Mouse (Mus musculus) common myeloid progenitor, adult 5-6 weeks (primary cell): ENCODE results near the gene Iqgap1. TPM values are rescaled to one million over a fixed set of nuclear protein-coding genes. Genes with fewer than 3 reads are reported as not detected.

ENCODE experiments used
- ATAC-seq: replicated peaks from 2 replicates; pipeline ENCODE4 v1.8.0; 2016; ENCODE audit warnings: low read depth, mild to moderate bottlenecking, moderate TSS enrichment, inconsistent platforms; ENCODE audit not compliant: poor library complexity, severe bottlenecking
- total RNA-seq: library from RNA; stranded (forward); fragments of 200-1000, 187-1606 nt; gene quantifications from 2 replicates; pipeline ENCODE4 v1.2.3, GENCODE M21; 2017

The Iqgap1 gene
- total RNA-seq, 1 experiment from 2014 or later = 101 TPM

DNA sequence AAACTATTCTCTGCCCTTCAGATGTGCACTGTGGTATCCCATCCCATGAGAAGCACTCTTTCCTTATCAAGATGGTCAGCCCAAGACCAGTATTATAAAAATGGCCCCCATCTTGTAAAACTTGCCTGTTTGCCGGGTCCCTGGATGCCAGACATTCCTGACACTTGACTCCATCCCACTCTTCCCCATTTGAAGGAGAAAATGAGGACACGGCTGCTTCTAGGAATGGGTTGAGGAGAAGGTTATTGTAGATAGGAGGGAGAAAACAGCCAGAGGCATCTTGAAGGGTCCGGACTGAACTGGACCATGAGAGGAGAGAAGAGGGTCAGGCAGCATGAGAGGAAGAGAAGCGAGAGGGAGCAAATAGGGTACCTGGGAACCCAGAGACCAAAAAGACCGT is 9.1 kb downstream of the Iqgap1 start:
- ATAC-seq = no peak

DNA sequence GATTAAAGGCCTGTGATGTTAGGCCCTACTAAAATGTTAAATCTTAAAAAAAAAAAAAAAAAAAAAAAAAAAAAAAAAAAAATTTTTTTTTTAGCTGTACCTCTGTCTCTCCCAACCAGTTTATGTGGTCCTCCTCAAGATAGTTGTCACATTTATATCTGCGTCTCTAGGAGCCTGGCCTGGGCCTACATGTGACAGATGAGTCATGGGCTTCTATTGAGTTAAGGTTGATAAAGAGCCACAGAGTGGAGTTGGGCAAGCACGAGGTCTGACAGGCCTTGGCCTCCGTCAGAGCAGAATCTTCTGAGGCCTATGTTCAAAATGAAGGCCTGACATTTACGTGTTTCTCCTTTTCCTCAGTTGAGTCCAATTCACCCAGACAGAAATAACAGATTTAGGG is 12.4 kb downstream of the Iqgap1 start:
- ATAC-seq = 0 out of 2 replicates have a peak, but pooled peaks have one; percentile 18

DNA sequence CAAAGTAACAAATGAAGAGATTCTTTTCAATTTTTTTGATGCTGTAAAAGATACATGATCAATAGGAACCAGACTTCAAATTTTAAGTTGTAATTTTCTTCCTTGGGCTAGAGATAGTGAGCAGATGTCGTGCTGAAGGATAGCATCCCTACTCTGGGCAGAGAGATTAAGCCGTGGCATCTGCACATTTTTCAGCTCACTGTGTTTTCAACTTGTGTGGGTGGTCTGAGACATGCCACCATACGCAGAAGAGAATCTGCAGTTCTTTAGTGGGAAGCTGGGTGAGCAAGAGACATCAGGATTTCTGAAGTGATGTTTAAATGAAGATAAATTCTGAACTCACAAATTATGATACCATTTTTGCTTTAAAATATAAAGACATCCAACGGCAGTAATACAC is 19.4 kb downstream of the Iqgap1 start:
- ATAC-seq = no peak

DNA sequence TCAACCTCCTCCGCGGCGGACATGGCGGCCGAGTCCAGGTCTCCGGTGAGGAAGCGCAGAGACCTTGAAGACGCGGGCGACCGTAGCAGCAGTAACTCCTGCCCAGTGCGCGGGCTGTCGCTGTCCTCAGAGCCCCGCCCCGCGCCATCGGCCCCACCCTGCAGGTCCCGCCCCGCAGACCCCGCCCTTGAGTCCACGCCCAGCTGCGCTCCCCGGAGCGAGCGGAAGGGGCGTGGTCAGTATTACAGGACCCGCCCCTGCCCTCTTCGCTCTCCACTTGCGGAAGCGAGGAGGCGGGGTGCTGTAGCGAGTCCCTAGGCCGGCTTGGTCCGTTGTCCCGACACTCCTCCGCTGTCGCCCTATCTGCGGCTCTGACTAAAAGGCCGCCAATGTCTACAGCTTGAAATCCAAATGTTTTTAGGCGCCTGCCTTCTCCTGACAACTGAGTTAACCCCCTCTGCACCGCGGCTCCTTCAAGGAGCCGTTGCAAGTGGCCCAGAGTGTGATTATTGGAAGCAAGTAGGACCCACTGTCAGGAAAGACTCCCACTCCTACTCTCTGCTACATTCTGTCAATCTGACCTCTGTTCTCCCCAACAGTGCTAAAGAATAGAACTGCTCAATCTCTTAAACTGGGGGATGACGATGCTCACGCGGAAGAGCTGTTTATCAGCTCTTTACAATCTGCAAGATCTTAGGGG is 22.5 kb downstream of the Iqgap1 start:
- peak; percentile 94 for ATAC-seq

DNA sequence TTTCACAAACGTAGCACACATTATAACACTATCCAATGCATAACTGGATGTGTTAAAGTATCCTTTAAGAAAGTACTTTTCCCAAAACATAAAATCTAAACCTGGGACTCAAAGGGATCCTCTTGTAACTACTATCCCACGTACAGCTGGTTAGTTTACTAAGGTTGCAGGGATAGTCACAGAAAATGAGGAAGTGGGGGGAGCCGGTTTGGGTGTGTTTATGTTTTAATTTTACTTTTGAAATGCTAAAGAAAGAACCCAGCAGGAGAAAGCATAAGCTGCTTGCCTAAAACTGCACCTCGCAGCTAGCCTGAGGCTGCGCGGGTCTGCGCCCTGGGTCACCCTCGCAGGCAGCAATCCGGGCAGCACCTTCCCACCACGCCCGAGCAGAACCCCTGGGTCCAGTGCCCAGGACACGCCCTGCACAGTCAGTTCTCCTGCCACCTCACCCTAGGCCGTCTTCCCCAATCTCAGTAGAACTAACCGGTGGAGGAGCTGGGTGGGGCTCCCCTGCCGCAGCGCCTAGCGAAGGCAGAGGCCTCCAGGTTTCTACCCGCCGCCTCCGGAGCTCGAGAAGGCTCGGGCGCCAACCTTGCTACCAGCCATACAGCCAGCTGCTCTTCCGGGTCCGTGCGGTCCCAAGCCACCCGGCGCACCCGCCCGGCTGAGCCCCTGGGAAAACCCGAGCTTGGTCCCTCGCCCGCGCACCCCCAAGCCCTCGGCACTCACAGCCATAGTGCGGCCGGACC is 23.2 kb downstream of the Iqgap1 start:
- peak; percentile 62 for ATAC-seq

DNA sequence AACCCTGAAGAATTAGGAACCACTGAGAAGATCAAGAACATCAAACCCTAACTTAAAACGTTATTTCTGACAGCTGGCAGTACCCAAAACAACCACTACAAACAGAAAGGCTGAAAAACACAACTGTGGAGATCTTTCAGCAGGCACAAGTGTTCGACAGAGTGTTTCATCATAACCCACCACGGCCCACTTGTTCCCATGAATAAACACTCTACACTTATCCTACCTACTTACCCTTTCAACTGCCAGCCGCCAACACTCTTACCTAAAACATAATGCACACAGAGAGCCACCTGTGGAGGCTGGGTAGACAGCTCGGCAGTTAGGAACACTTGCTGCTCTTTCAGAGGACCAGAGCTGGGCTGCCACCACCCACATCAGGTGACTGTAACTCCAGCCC is 26.5 kb downstream of the Iqgap1 start:
- ATAC-seq = no peak

DNA sequence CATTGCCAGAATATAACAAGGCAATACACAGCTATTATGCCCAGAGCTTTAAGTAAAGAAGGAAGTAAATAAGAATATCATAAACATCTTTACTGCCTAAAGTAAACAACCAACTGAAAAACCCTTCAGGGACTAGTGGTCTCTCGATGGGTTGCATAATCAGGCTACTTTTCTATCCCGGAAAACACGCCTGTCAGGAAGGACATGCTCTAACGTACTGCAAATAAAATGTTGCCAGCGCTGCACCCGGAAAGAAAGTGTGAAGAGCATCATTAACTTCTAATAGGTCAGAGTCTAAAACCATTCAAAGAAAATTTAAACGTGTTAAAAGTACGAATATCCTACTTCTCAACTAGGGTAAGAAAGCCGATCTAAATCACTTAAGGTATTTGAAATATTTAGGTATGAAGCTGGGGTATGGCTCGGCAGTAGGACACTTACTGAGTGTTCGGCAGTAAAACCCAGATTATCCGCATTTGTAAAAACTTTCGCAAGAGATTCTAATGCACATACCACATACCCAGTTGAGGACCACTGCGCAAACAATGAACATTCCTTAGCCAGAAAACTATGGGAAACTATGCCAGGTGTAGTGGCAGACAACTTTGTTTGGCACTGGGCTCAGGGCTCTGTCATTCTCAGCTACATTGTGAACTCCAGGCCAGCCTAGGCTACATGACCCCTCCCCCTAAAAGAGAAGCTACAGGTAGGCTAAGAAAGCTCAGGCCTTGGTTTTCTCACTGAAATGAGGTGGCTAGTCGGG is 28.8 kb downstream of the Iqgap1 start:
- no peak for ATAC-seq

DNA sequence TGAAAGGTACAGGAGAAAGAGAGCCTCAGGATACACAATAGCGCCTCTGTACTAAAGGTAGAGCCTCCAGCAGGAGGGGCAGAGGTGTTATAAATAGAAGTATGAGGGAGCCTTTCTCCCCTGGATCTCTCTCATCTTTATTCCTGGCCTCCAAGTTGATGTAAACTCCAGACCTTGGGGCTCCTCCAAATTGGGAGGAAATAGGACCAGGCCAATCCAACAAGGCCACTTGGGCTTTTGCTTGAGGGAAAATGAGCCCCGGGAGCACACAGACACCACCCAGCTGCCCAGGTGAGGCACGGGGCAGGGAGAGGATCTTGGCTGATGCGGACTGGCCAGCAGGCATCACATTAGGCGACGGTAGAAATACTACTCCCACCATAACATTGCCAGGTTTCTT is 29.5 kb downstream of the Iqgap1 start:
- no peak for ATAC-seq

DNA sequence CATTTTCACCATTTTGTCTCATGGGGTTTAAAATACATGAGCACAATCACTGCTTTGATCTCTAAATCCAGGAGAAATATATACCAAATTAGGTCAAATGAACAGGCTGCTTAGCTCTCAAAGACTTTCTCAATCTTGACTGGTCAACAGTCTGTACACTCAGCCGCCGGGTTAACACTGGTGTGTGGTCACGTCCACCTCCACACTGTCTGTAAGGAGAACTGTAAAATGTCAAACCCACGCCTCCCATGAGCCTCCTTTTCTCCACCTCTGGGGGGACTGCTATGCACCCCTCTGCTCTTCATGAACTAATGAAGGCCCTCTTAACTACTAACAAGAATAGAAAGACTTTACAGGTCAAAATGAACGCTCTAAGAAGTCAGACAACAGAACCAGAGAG is 36.2 kb downstream of the Iqgap1 start:
- no peak for ATAC-seq

DNA sequence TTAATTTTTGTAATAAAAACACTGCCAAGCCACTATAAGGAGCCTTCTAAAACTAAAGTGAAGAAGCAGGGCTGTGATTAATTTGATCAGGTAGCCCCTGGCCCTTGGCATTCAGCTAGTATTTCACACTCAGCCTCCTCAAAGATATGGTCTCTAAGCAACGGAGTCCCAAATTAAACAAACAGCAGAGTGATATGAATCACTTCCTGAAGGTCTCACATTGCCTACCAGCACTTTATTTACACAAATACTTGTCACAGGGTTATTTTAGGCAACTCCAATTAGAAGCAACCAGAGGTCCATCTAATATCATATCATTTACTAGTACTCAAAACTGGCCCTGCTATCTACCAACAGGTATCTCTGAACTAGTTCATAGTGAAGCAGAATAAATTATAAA is 36.7 kb downstream of the Iqgap1 start:
- ATAC-seq = peak; percentile 82

DNA sequence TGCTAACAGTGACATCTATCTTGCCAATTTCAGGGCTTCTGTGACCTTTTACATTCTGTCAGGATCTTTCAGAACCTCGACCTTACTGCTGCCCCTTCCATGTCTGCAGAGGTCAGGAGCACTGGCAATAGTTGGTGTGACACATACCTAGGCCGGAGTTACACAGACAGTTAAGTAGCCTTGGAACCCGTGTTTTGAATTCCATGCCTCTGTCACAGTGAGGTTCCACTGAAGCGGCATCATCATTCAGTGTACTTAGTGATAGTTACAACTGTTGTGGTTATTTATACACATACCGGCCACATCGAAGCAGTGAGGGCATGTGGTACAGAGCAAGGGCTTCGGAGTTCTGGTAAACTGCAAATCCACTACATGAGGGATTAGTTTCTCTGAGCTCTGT is 37.8 kb downstream of the Iqgap1 start:
- no peak for ATAC-seq

DNA sequence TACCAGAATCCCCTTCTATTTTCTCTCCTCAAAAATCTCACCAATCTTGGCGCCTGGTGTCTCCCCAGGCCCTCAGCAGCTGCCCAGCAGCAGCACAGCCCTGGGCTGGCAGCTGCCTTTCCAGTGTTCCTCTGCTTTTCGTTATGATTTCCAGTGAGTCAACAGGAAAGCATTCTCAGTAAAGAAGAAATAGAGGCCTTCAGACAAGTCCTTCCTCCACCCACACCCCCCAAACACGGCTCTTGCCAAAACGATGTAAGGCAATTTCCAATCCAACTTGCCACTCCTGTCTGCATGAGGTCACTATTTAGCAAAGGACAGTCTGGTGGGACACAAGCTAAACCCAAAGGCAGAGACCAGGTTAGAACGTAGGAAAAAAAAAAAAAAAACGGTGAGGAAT is 39.0 kb downstream of the Iqgap1 start:
- ATAC-seq = no peak

DNA sequence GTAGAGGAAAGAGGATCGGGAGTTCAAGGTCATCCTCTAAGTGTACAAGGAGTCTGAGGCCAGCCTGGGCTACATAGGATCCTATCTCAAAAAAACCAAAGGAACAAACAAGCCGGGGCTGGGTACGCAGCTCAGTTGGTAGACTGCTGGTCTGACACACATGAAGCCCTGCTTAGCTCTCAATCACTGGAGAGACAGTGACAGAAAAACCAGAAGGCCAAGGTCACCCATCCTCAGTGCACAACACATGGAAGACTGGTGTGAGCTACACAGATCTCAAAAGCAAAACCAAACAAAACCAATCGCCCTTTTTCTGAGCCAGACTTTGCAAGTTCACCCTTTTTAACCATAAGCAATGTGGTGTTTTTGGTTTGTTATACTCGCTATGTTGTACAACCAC is 41.9 kb downstream of the Iqgap1 start:
- ATAC-seq = no peak

DNA sequence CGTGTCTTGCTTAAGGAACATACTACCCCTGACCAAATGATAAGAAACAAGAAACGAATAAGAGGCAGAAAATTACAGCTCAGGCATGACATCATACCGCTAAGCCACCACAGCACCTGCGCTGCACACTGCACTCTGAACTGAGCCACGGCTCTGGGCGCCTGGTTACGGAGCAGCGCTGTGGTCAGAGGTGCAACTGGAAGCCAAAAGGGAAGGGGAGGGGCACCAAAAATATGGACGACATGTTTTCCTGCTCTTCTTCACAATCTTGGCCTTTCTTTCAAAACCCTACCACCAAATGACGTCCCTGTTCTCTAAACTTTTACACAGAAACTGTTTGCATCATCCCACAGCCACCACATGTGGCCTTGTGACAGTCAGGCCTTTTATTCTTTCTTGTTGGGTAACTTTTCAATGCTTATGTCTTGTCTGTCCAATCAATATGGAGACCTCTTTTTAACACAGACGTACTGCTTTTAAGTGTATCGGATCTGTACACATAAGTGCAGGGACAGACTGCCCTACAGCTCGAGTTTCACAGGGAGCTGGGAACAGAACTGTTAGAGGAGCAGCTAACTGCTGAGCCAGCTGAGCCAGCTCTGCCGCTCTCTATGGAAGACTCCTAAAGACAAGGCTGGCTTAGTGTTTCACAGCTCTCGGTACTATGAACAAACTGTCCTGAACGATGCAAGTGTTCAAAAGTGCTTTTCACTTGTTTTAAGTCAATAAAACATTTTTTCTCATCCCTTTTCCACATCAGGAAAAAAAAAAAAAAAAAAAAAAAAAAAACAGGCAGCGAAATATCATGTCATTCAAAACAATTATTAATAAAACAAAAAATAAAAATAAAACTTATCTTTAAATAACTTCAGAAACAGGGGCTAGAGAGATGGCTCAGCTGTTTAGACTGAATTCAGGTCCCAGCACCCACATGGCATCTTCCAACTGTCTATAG is 43.3 kb downstream of the Iqgap1 start:
- ATAC-seq = peak; percentile 75

DNA sequence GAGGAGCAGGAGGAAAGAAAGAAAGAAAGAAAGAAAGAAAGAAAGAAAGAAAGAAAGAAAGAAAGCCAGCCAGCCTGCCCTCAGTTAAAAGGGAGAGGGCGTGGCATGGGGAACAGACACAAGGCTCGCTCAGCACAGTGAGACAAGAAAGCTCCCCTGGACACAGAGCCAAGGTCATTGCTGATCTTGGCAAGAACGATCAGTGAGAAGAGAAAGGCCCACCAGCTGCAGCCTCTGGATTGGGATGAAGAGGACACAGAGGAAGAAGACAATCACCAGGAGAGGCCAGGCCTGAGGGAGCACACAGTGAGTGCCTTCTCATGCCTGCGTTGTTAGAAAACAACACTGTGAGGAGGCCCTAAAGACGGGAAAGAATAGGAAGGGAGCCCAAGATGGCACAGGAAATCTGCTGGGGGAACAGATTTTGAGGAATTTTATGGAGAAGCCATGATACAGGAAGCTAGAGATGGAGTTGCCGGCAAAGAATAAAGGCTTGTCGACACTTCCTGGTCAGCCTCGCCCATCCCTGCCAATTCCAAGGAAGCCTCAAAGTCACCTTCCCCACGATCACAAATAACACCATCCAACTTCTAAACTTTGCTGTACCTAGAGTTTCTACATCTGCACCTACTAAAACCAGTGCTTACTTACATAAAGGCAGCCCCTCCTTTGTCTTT is 44.2 kb downstream of the Iqgap1 start:
- ATAC-seq = no peak

DNA sequence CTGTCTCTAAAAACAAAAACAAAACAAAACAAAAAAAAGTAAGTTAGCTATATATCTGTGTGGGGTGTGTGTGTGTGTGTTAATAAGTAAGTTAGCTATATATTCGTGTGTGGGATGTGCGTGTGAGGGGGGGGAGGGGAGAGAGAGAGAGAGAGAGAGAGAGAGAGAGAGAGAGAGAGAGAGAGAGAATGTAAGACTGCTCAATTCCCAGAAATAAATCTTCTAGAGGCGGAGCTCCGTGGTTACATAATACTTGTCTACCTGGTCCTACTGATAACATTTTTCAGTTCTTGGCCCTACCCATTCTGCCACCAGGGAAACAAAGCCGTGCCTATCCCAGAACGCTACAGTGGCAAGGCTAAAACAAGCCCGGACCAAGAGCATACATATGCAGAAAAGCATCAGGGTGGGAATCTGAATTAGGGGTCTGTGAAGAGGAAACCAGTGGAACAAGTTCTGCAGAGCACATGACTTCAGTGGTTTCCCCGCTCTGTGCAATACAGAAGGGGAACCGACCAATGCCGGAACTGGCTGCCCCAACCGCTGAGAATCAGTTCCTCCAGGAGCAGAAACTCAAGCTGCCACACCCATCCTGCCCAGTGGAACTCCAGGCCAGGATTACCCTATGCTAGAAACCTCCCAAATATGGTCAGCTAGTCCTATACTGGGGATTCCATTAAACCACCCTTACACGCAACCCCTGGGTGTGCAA is 46.7 kb downstream of the Iqgap1 start:
- peak; percentile 81 for ATAC-seq

DNA sequence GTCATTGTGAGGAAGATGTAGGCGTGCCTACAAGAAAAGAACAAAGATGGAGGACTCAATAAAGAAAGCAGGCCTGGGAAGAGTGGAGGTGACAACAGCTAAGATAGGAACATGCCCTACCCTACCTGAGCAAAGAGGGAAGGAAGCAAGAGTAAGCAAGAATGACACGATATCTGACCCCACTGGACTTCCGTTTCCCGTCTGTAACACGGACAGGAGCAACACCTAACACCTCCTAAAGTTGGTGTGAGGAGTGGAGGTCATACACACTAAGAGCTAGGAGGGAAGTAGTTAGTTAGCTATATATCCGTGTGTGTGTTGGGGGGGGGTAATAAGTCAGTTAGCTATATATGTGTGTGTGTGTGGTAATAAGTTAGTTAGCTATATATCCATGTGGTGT is 47.4 kb downstream of the Iqgap1 start:
- no peak for ATAC-seq

DNA sequence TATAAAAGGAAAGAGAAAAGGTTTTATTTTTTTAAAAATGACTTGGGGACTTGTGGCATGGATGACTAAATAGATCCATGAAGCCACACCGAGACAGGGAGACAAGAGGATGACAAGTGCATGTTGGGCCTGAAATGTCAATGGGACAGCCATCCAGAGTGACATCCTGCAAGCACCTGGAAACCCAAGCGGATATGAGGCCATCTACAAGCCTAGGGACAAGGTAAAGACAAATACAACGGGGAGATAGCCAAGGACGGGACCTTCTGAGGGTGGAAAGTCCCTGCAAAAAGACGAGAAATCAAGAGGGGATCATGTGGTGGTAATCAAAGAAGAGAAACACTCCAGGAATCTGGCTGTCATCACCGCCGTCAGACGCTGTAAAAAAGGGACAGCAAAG is 48.6 kb downstream of the Iqgap1 start:
- no peak for ATAC-seq

DNA sequence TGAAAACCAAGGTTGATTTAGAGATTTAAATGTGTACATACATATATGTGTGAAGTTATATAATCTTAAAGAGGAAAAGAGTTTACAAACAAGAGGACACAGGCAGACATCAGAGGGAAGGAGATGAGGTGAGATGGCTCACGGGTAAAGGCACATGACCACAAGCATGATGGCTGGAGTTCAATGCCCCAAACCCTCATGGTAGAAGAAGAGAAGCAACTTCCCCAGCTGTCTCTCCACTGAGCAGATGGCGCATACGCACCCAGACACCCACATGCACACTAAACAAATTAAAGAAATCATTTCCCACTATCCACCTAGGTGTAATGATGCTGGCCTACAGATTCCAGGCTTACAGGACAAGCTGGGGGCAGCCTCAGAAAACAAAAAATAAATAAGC is 49.7 kb downstream of the Iqgap1 start:
- no peak for ATAC-seq
